Mouse (Mus musculus) yolk sac, embryonic 10.5 days (tissue): ENCODE measurements around the gene Gga3.
A peak's percentile ranks its signal among the peaks of the same experiment; 100 is the strongest.

Experiments used
- DNase-seq: peaks from one replicate; pipeline ENCODE4 v3.0.0-alpha.2; 2017; ENCODE audit warnings: low spot score

Gene Gga3

GRCm38 (mm10) chr11:115630532-115631504 lies 27.0 kb upstream of the Gga3 start:
- peak; percentile 54 for DNase-seq

GRCm38 (mm10) chr11:115629734-115630531 lies 26.1 kb upstream of the Gga3 start:
- no peak for DNase-seq

- no peak for DNase-seq
Observed at GRCm38 (mm10) chr11:115628465-115629101, 24.7 kb upstream of the Gga3 start.

GRCm38 (mm10) chr11:115627705-115628464 lies 24.0 kb upstream of the Gga3 start, which contains the start of gene Slc25a19:
Gene Slc25a19, minus strand, starts transcription at chr11:115628295.
- DNase-seq = peak; percentile 99

- no peak for DNase-seq
Observed at GRCm38 (mm10) chr11:115626824-115627616, 23.2 kb upstream of the Gga3 start.

GRCm38 (mm10) chr11:115625877-115626276 lies 22.0 kb upstream of the Gga3 start:
- DNase-seq = no peak

GRCm38 (mm10) chr11:115623487-115624070 lies 19.7 kb upstream of the Gga3 start:
- DNase-seq = no peak

- DNase-seq = no peak
Observed at GRCm38 (mm10) chr11:115619949-115620348, 16.1 kb upstream of the Gga3 start.

- no peak for DNase-seq
Observed at GRCm38 (mm10) chr11:115618732-115619516, 15.1 kb upstream of the Gga3 start.

GRCm38 (mm10) chr11:115618001-115618400 lies 14.2 kb upstream of the Gga3 start:
- peak; percentile 38 for DNase-seq

GRCm38 (mm10) chr11:115616893-115617292 lies 13.0 kb upstream of the Gga3 start:
- DNase-seq = no peak

GRCm38 (mm10) chr11:115616371-115616770 lies 12.5 kb upstream of the Gga3 start:
- no peak for DNase-seq

- no peak for DNase-seq
Observed at GRCm38 (mm10) chr11:115615875-115616274, 12.0 kb upstream of the Gga3 start.

- no peak for DNase-seq
Observed at GRCm38 (mm10) chr11:115615108-115615825, 11.4 kb upstream of the Gga3 start.

- no peak for DNase-seq
Observed at GRCm38 (mm10) chr11:115614346-115615107, 10.7 kb upstream of the Gga3 start.

GRCm38 (mm10) chr11:115613138-115613945 lies 9.5 kb upstream of the Gga3 start:
- DNase-seq = no peak
